Mouse (Mus musculus) liver, adult 2 months (tissue): ENCODE results near the gene Fbh1.

ENCODE experiments used
- CTCF ChIP-seq: fragments of 200-500 bp; IDR thresholded peaks from 2 replicates; pipeline ENCODE4 v1.5.1; 2011; ENCODE audit warnings: low read depth, low read length, control low read depth
- POLR2A ChIP-seq: fragments of 200-500 bp; IDR thresholded peaks from 2 replicates; pipeline ENCODE4 v1.6.1; 2011; ENCODE audit warnings: low read length, control low read depth; ENCODE audit not compliant: insufficient read depth; ENCODE audit errors: extremely low read depth

- TF ChIP-seq POLR2A (no peak), CTCF (no peak)
Measured at GRCm38 (mm10) chr2:11735853-11736252, 41.5 kb downstream of the Fbh1 start.
